Mouse (Mus musculus): ENCODE measurements around the gene Ergic1. TPM values are rescaled to one million over a fixed set of nuclear protein-coding genes. Genes with fewer than 3 reads are reported as not detected.

The Ergic1 gene
- polyA plus RNA-seq, 1 experiment from 2014 or later, result 91.2 TPM

- no peaks in the 10 kb centered on the region for H3K27me3 ChIP-seq (replicated peaks; ENCODE audit: control insufficient read depth, insufficient read depth, low read length)
- no peak for ATAC-seq
- H3K27ac ChIP-seq (ENCODE audit: low read length), result no peak overlapping the region
- H3K4me1 ChIP-seq (ENCODE audit: control insufficient read depth, insufficient read depth, low read length), result no peaks in the 10 kb centered on the region
- H3K4me2 ChIP-seq (ENCODE audit: low read depth, low read length), result no peak overlapping the region
- no peak overlapping the region for H3K4me3 ChIP-seq (ENCODE audit: low read length)
- H3K36me3 ChIP-seq (ENCODE audit: control insufficient read depth, insufficient read depth, low read length), result 0 out of 2 replicates have a peak, but pooled peaks cover 5% of the 10 kb centered on the region
- H3K9ac ChIP-seq (ENCODE audit: low read depth, low read length), result no peak overlapping the region
- H3K9me3 ChIP-seq (ENCODE audit: control insufficient read depth, low read length), result no peaks in the 10 kb centered on the region
- 72% methylated on average over 8 of the region's 8 CpGs for WGBS
Measured at GRCm38 (mm10) chr17:26688795-26689735, 127.8 kb downstream of the Ergic1 start.

- no peak overlapping the region for H3K9ac ChIP-seq (ENCODE audit: low read depth, low read length)
- H3K4me2 ChIP-seq (ENCODE audit: low read depth, low read length), result no peak overlapping the region
- H3K9me3 ChIP-seq (ENCODE audit: control insufficient read depth, low read length), result no peaks in the 10 kb centered on the region
- H3K4me1 ChIP-seq (ENCODE audit: control insufficient read depth, insufficient read depth, low read length), result no peaks in the 10 kb centered on the region
- 0 out of 2 replicates have a peak, but pooled peaks cover 2% of the 10 kb centered on the region for H3K36me3 ChIP-seq (ENCODE audit: control insufficient read depth, insufficient read depth, low read length)
- no peaks in the 10 kb centered on the region for H3K27me3 ChIP-seq (replicated peaks; ENCODE audit: control insufficient read depth, insufficient read depth, low read length)
- WGBS, result 64% methylated on average over 2 of the region's 2 CpGs
- no peak overlapping the region for H3K27ac ChIP-seq (ENCODE audit: low read length)
- ATAC-seq, result no peak
- no peak overlapping the region for H3K4me3 ChIP-seq (ENCODE audit: low read length)
Measured at GRCm38 (mm10) chr17:26689810-26690209, 128.5 kb downstream of the Ergic1 start.

DNA sequence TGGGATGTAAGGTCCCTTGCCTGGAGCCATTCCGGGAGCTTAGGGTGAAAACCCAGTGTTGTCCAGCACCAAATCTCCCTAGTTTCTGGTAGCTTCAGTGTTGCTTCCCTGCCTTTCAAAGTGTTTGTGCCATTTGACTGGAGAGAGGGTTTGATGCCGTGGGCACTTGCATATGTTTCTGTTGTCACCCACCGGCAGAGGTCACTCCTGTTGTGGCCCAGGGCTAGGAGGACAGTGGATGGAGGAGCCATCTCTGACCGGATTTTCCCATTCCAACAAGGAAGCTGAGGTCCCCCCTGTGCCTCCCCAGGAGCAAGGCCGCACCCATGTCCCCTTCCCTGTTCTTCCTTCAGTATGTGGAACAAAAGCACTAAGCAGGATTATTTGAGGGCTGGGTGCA is 128.9 kb downstream of the Ergic1 start:
- 86% methylated on average over 5 of the region's 5 CpGs for WGBS
- no peak overlapping the region for H3K9ac ChIP-seq (ENCODE audit: low read depth, low read length)
- no peak for ATAC-seq
- H3K27ac ChIP-seq (ENCODE audit: low read length), result no peak overlapping the region
- no peak overlapping the region for H3K4me3 ChIP-seq (ENCODE audit: low read length)
- 0 out of 2 replicates have a peak, but pooled peaks cover 2% of the 10 kb centered on the region for H3K36me3 ChIP-seq (ENCODE audit: control insufficient read depth, insufficient read depth, low read length)
- H3K27me3 ChIP-seq (replicated peaks; ENCODE audit: control insufficient read depth, insufficient read depth, low read length), result no peaks in the 10 kb centered on the region
- no peaks in the 10 kb centered on the region for H3K9me3 ChIP-seq (ENCODE audit: control insufficient read depth, low read length)
- no peaks in the 10 kb centered on the region for H3K4me1 ChIP-seq (ENCODE audit: control insufficient read depth, insufficient read depth, low read length)
- H3K4me2 ChIP-seq (ENCODE audit: low read depth, low read length), result no peak overlapping the region

DNA sequence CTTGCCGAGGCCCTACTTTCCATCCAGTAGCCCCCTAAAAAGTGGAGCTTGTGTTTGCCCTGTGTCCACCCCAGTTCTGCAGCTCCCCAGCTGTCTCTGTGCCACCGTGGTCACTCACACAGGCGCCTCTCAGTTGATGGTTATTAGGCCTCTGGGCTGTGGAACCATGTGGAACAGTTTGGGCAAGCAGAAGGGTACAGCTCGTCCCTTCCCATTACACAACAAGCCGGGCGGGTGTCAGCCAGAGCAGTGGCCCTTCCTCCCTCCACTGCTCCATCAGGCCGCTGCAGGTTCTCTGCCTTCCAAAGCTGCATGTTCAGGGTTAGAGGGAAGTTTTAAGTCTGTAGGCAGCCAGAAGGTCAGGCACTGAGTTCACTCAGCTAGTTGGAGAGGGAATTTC is 129.8 kb downstream of the Ergic1 start:
- no peak for ATAC-seq
- no peak overlapping the region for H3K4me3 ChIP-seq (ENCODE audit: low read length)
- WGBS, result 91% methylated on average over 7 of the region's 7 CpGs

DNA sequence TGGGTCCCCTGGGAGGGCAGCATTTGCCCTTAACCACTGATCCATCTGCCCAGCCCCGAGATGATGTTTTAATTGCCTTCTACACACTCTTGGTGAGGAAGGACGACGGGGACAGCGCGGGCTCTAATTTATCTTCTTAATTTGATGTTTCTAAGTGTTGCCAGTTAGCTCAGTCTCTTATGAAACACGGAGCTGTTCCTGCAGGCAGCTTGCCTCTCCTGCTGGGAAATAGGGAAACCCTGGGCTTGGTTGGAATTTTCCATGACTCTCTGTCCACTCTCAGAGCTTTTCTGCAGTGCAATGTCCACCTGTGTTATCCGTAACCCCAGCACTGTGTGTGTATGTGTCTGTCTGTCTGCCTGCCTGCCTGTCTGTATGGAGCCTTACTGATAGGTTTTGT is 132.1 kb downstream of the Ergic1 start:
- no peaks in the 10 kb centered on the region for H3K27me3 ChIP-seq (replicated peaks; ENCODE audit: control insufficient read depth, insufficient read depth, low read length)
- H3K9me3 ChIP-seq (ENCODE audit: control insufficient read depth, low read length), result no peaks in the 10 kb centered on the region
- peaks cover 1% of the 10 kb centered on the region; the same call in 1 of the 2 replicates for H3K36me3 ChIP-seq (ENCODE audit: control insufficient read depth, insufficient read depth, low read length)
- no peak overlapping the region for H3K9ac ChIP-seq (ENCODE audit: low read depth, low read length)
- no peak overlapping the region for H3K4me2 ChIP-seq (ENCODE audit: low read depth, low read length)
- H3K27ac ChIP-seq (ENCODE audit: low read length), result no peak overlapping the region
- ATAC-seq, result no peak
- WGBS, result 79% methylated on average over 7 of the region's 7 CpGs
- H3K4me3 ChIP-seq (ENCODE audit: low read length), result no peak overlapping the region
- H3K4me1 ChIP-seq (ENCODE audit: control insufficient read depth, insufficient read depth, low read length), result no peaks in the 10 kb centered on the region

More for the DNA sequence above, 129.8 kb downstream of the Ergic1 start:
- no peak overlapping the region for H3K4me2 ChIP-seq (ENCODE audit: low read depth, low read length)
- H3K9ac ChIP-seq (ENCODE audit: low read depth, low read length), result no peak overlapping the region
- H3K27ac ChIP-seq (ENCODE audit: low read length), result no peak overlapping the region
- H3K4me1 ChIP-seq (ENCODE audit: control insufficient read depth, insufficient read depth, low read length), result no peaks in the 10 kb centered on the region
- H3K9me3 ChIP-seq (ENCODE audit: control insufficient read depth, low read length), result no peaks in the 10 kb centered on the region
- H3K27me3 ChIP-seq (replicated peaks; ENCODE audit: control insufficient read depth, insufficient read depth, low read length), result no peaks in the 10 kb centered on the region
- no peaks in the 10 kb centered on the region for H3K36me3 ChIP-seq (ENCODE audit: control insufficient read depth, insufficient read depth, low read length)

- H3K9me3 ChIP-seq (ENCODE audit: control insufficient read depth, low read length), result no peaks in the 10 kb centered on the region
- WGBS, result 60% methylated on average over 7 of the region's 7 CpGs
- no peak overlapping the region for H3K27ac ChIP-seq (ENCODE audit: low read length)
- H3K9ac ChIP-seq (ENCODE audit: low read depth, low read length), result no peak overlapping the region
- ATAC-seq, result no peak
- peaks cover 7% of the 10 kb centered on the region; the same call in 1 of the 2 replicates for H3K36me3 ChIP-seq (ENCODE audit: control insufficient read depth, insufficient read depth, low read length)
- no peaks in the 10 kb centered on the region for H3K4me1 ChIP-seq (ENCODE audit: control insufficient read depth, insufficient read depth, low read length)
- H3K4me2 ChIP-seq (ENCODE audit: low read depth, low read length), result no peak overlapping the region
- no peak overlapping the region for H3K4me3 ChIP-seq (ENCODE audit: low read length)
- H3K27me3 ChIP-seq (replicated peaks; ENCODE audit: control insufficient read depth, insufficient read depth, low read length), result no peaks in the 10 kb centered on the region
Measured at GRCm38 (mm10) chr17:26694171-26694570, 132.9 kb downstream of the Ergic1 start.

GRCm38 (mm10) chr17:26695193-26695592 is 133.9 kb downstream of the Ergic1 start:
- Histone ChIP-seq H3K27me3 (replicated peaks; ENCODE audit: control insufficient read depth, insufficient read depth, low read length) (no peaks in the 10 kb centered on the region), H3K4me3 (ENCODE audit: low read length) (no peak overlapping the region)

DNA sequence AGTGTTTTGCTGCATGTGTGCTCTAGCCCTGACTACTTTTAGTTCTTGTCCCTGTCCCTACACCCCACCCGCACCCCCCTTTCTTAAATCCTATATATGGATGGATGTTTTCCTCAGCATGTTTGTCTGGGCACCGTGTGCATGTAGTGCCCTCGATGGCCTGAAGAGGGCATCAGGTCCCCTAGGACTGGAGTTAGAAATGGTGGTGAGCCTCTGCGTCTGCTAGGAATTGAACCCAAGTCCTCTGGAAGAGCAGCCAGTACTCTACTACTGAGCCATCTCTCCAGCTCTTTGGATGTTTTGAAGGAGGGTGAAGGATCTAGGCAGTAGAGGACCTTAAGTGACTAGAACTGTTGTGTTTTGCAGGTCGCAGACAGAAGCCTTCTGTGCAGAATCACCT is 137.6 kb downstream of the Ergic1 start:
- 85% methylated on average over 5 of the region's 5 CpGs for WGBS
- ATAC-seq, result no peak
- H3K4me3 ChIP-seq (ENCODE audit: low read length), result no peak overlapping the region
- no peaks in the 10 kb centered on the region for H3K27me3 ChIP-seq (replicated peaks; ENCODE audit: control insufficient read depth, insufficient read depth, low read length)
- H3K36me3 ChIP-seq (ENCODE audit: control insufficient read depth, insufficient read depth, low read length), result peaks cover 9% of the 10 kb centered on the region; the same call in 1 of the 2 replicates
- H3K9me3 ChIP-seq (ENCODE audit: control insufficient read depth, low read length), result no peaks in the 10 kb centered on the region
- no peaks in the 10 kb centered on the region; the same call in 1 of the 2 replicates for H3K4me1 ChIP-seq (ENCODE audit: control insufficient read depth, insufficient read depth, low read length)
- H3K9ac ChIP-seq (ENCODE audit: low read depth, low read length), result no peak overlapping the region
- no peak overlapping the region for H3K4me2 ChIP-seq (ENCODE audit: low read depth, low read length)
- H3K27ac ChIP-seq (ENCODE audit: low read length), result no peak overlapping the region

More at GRCm38 (mm10) chr17:26695193-26695592, 133.9 kb downstream of the Ergic1 start:
- ATAC-seq, result no peak
- no peak overlapping the region for H3K4me2 ChIP-seq (ENCODE audit: low read depth, low read length)
- peaks cover 9% of the 10 kb centered on the region; the same call in 1 of the 2 replicates for H3K36me3 ChIP-seq (ENCODE audit: control insufficient read depth, insufficient read depth, low read length)
- no peak overlapping the region for H3K27ac ChIP-seq (ENCODE audit: low read length)
- H3K9ac ChIP-seq (ENCODE audit: low read depth, low read length), result no peak overlapping the region
- WGBS, result 96% methylated on average over 3 of the region's 3 CpGs
- no peaks in the 10 kb centered on the region for H3K9me3 ChIP-seq (ENCODE audit: control insufficient read depth, low read length)
- H3K4me1 ChIP-seq (ENCODE audit: control insufficient read depth, insufficient read depth, low read length), result no peaks in the 10 kb centered on the region

DNA sequence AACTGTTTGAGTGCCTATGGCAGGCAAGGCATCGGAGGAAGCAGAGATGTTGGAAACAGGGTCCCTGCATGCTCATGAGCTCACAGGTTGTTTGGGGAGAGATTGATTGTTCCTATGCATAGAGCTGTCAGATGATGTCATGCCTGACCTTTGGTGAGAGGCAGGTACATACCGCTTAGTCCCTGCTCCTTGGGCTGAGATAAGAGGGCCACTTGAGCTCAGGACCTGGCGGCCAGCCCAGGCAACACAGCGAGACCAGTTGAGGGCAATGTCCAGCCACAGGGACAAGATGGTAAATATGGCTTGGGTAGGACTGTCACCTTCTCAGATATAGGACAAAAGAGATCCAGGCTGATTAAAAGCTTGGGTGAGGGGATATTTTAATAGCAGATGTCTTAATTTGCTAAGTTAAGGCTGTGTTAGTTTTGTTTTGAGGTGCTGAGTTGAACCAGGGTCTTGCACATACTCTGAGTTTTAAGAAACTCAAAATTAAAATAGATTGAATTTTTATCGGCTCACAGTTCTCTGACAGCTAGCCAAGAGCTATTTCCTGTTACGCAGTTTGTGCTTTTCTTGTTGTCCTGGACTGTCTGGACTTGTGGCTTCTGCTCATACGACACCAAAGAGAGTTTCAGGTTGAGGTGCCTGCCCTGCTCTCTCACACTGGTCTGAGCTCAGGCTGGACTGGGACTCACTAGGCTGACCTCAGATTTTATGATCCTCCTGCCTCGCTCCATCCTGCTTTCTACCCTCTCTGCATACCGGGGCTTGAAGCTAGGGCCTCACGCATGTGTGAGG is 138.7 kb downstream of the Ergic1 start:
- 84% methylated on average over 10 of the region's 10 CpGs for WGBS

More for the DNA sequence above, 138.7 kb downstream of the Ergic1 start:
- H3K4me3 ChIP-seq (ENCODE audit: low read length), result no peak overlapping the region
- H3K9me3 ChIP-seq (ENCODE audit: control insufficient read depth, low read length), result no peaks in the 10 kb centered on the region
- no peaks in the 10 kb centered on the region for H3K27me3 ChIP-seq (replicated peaks; ENCODE audit: control insufficient read depth, insufficient read depth, low read length)
- H3K9ac ChIP-seq (ENCODE audit: low read depth, low read length), result no peak overlapping the region
- no peaks in the 10 kb centered on the region; the same call in 1 of the 2 replicates for H3K4me1 ChIP-seq (ENCODE audit: control insufficient read depth, insufficient read depth, low read length)
- H3K27ac ChIP-seq (ENCODE audit: low read length), result no peak overlapping the region
- H3K36me3 ChIP-seq (ENCODE audit: control insufficient read depth, insufficient read depth, low read length), result peaks cover 12% of the 10 kb centered on the region
- no peak overlapping the region for H3K4me2 ChIP-seq (ENCODE audit: low read depth, low read length)
- peak; percentile 84 for ATAC-seq

Measured in intestine, embryonic 16.5 days (tissue).